Mouse (Mus musculus): ENCODE measurements around the gene Pip4p1.
A peak's percentile ranks its signal among the peaks of the same experiment; 100 is the strongest.
"Not testable (repeated sequence)": the region's sequence is repeated elsewhere in the genome, so short reads cannot be mapped to it uniquely, and the experiment has no call there.

Pip4p1 gene

GRCm38 (mm10) chr14:50930754-50931492 lies at the start of gene Pip4p1, which contains the start of gene Pnp:
Gene Pip4p1 (minus strand): TSS chr14:50930856.
Gene Pnp (plus strand): TSS chr14:50931082.
- DNase-seq (ENCODE audit: low spot score in 2 of 2), result peak; percentile 95 to 97

- DNase-seq (ENCODE audit: low spot score in 2 of 2), result no peak
These were observed 49.0 kb upstream of the Pip4p1 start for GRCm38 (mm10) chr14:50979631-50980030.

- DNase-seq (ENCODE audit: low spot score in 2 of 2), result not testable (repeated sequence)
These were observed 47.8 kb upstream of the Pip4p1 start for GRCm38 (mm10) chr14:50978451-50978850.

GRCm38 (mm10) chr14:50976674-50977073 lies 46.0 kb upstream of the Pip4p1 start:
- no peak for DNase-seq (ENCODE audit: low spot score in 2 of 2)

GRCm38 (mm10) chr14:50975001-50975400 lies 44.3 kb upstream of the Pip4p1 start:
- no peak for DNase-seq (ENCODE audit: low spot score in 2 of 2)

- DNase-seq (ENCODE audit: low spot score in 2 of 2), result no peak
These were observed 43.0 kb upstream of the Pip4p1 start for GRCm38 (mm10) chr14:50973700-50974099.

GRCm38 (mm10) chr14:50973054-50973453 lies 42.4 kb upstream of the Pip4p1 start:
- not testable (repeated sequence) for DNase-seq (ENCODE audit: low spot score in 2 of 2)

GRCm38 (mm10) chr14:50970822-50971221 lies 40.2 kb upstream of the Pip4p1 start:
- DNase-seq (ENCODE audit: low spot score in 2 of 2), result no peak

- peak in 1 of 2 experiments; percentile 18 for DNase-seq (ENCODE audit: low spot score in 2 of 2)
These were observed 39.2 kb upstream of the Pip4p1 start for GRCm38 (mm10) chr14:50969558-50970544.

- DNase-seq (ENCODE audit: low spot score in 2 of 2), result no peak
These were observed 38.4 kb upstream of the Pip4p1 start for GRCm38 (mm10) chr14:50969041-50969440.

- DNase-seq (ENCODE audit: low spot score in 2 of 2), result no peak
These were observed 37.7 kb upstream of the Pip4p1 start for GRCm38 (mm10) chr14:50968216-50968980.

- DNase-seq (ENCODE audit: low spot score in 2 of 2), result not testable (repeated sequence)
These were observed 27.8 kb upstream of the Pip4p1 start for GRCm38 (mm10) chr14:50958289-50958995.

- not testable (repeated sequence) for DNase-seq (ENCODE audit: low spot score in 2 of 2)
These were observed 26.5 kb upstream of the Pip4p1 start for GRCm38 (mm10) chr14:50957146-50957545.

- not testable (repeated sequence) for DNase-seq (ENCODE audit: low spot score in 2 of 2)
These were observed 26.1 kb upstream of the Pip4p1 start for GRCm38 (mm10) chr14:50956724-50957123.

- peak; percentile 12 to 35 for DNase-seq (ENCODE audit: low spot score in 2 of 2)
These were observed 25.4 kb upstream of the Pip4p1 start, which contains the start of gene Pnp2 for GRCm38 (mm10) chr14:50955942-50956508. Gene Pnp2 (plus strand): TSS chr14:50955992.

- no peak for DNase-seq (ENCODE audit: low spot score in 2 of 2)
These were observed 24.8 kb upstream of the Pip4p1 start for GRCm38 (mm10) chr14:50955487-50955886.

- DNase-seq (ENCODE audit: low spot score in 2 of 2), result not testable (repeated sequence)
These were observed 14.9 kb upstream of the Pip4p1 start for GRCm38 (mm10) chr14:50945526-50945925.

GRCm38 (mm10) chr14:50945081-50945480 lies 14.4 kb upstream of the Pip4p1 start:
- not testable (repeated sequence) for DNase-seq (ENCODE audit: low spot score in 2 of 2)

GRCm38 (mm10) chr14:50944668-50945033 lies 14.0 kb upstream of the Pip4p1 start:
- DNase-seq (ENCODE audit: low spot score in 2 of 2), result not testable (repeated sequence)

- peak; percentile 83 to 88 for DNase-seq (ENCODE audit: low spot score in 2 of 2)
These were observed 13.4 kb upstream of the Pip4p1 start, which contains the start of gene Gm49342 for GRCm38 (mm10) chr14:50943932-50944667. Gene Gm49342 (plus strand): TSS chr14:50944517.
